Mouse (Mus musculus): Measurements from ENCODE around the gene Cs.

Cs gene

DNA sequence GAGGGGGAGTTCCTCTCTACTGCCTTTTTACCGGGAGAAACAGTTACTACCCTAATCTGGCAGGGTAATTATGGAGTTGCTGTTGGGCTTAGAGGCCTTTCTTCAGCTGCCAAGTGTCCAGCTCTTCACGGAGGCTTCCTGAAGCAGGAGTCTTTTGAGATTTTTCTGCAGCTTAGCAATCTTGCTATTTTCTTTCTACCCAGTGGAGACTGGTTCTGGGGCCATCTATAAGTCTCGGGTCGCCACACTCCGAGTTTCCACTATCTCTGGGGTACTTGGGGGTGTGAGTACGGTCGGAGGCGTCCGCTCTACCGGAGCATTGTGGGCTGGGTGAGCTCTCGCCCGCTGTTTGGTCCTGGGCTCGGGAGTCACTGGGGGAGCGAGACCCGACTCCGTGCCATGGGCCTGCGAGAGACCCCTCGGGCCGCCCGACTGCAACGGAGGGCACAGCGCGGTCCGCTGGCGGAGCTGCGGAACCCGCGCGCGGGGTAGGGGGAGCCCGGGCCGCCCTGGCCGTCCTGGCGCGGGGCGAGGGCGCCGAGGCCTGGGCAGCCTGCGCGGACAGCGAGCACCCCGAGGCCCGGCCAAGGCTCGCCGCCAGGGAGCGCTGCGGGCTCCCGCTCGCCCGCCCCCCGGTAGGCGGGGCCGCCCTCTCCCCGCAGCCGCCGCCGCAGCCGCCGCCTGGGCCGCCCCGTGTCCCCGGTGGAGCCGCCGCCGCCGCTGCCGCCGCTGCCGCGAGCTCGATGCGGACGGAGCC, 39.1 kb downstream of the Cs start, which contains the start of gene Ankrd52:
TSS of gene Ankrd52 (plus strand) at position 661 of the 757 bp plus-strand sequence.
- DNase-seq = peak; percentile 85

- peak; percentile 56 for DNase-seq
Measured at GRCm38 (mm10) chr10:128377222-128377939, 39.8 kb downstream of the Cs start.

GRCm38 (mm10) chr10:128377940-128378448, 40.5 kb downstream of the Cs start:
- DNase-seq = peak; percentile 23

- peak; percentile 39 for DNase-seq
Measured at GRCm38 (mm10) chr10:128378462-128378861, 40.9 kb downstream of the Cs start.

DNA sequence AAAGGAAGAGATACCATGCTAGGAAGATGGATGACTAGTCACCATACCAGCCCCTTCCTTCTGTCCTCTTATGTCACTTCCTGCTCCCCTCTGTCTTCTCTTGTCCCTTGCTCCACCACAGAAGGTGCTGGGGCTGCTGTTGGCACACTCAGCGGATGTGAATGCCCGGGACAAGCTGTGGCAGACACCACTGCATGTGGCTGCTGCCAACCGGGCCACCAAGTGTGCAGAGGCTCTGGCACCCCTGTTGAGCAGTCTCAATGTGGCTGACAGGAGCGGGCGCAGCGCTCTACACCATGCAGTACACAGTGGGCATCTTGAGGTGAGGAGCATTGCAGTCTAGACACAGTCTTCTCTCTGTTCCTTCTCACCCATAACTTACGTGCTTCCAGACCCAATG, 41.7 kb downstream of the Cs start:
- DNase-seq = peak; percentile 48

- peak; percentile 12 for DNase-seq
Measured at GRCm38 (mm10) chr10:128380565-128380964, 43.0 kb downstream of the Cs start.

- no peak for DNase-seq
Measured at GRCm38 (mm10) chr10:128382482-128382881, 44.9 kb downstream of the Cs start.

DNA sequence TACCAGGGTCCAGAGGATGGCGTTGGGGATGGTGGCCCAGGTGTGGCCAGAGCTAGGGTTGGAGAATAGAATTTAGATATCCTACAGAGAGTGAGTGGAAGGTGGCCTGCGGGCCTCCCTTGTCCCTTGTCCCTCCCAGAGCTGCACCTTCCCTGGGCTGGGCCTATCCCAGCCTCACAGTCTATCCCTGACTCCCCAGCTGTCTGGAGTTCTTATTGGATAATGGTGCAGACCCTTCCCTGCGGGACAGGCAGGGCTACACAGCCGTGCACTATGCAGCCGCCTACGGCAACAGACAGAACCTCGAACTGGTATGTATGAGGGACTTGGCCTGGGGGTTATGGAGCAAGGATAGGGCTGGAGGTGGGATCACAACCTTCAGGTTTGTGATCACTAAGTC, 48.4 kb downstream of the Cs start:
- no peak for DNase-seq

DNA sequence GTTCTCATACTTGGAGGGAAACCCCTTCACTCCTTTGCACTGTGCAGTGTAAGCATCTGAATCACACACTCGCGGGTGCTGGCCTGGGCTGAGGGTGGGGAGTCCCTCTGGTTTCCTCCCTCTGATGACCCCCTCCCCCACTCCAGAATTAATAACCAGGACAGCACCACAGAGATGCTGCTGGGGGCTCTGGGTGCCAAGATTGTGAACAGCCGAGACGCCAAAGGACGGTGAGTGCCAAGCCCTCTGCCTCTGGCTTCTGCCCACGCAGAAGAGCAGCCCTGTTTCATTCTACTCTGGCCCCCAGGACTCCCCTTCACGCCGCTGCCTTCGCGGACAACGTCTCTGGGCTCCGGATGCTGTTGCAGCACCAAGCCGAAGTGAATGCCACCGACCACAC, 51.4 kb downstream of the Cs start:
- DNase-seq = no peak

DNA sequence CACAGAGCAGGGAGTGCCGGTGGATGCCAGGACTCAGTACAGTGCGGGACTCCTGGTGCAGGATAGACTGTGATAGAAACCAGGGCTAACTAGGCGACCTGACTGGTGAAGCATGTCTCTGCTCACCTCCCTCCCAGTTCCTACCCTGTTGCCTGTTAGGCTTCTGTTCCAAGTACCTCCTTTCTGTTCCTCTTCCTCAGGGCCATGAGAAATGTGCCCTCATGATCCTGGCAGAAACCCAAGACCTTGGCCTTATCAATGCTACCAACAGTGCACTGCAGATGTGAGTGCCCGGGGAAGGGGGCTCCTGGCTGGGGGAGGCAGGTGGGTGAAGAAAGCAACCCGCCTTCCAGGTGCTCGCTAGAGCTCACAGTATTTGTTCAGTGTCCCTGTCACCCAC, 52.0 kb downstream of the Cs start:
- no peak for DNase-seq

DNA sequence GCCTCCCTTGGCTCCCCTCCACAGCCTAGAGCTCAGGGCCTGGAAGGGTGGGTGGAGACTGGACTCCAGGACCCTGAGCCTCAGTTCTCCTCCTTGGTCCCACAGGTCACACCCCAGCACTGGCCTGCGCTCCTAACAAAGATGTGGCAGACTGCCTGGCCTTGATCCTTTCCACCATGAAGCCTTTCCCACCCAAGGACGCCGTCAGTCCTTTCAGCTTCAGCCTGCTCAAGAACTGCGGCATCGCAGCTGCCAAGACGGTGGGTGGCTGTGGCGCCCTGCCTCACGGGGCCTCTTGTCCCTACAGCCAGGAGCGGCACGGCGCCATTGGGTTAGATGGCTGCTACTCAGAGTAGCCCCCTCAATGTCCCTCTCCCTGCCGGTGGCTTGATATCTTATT, 52.8 kb downstream of the Cs start:
- DNase-seq = no peak

DNA sequence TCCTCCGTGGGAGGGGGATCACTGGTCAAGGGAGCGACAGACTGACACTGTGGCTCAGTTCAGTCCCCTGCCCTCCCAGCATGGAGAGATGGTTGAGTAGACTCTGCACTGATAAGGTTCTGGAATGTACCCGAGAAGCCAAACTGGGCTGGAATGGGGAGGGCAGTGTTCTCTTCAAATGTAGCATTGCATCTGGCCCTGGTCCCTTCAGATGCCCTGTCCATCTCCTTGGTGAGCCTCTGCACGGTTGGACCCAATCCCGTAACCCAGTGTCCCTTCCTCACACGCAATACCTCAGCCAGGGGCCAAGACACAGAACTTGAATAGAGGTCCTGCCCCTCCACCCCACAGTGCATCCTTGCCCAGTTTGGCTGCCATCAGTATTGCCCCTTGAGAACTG, 54.3 kb downstream of the Cs start:
- no peak for DNase-seq

DNA sequence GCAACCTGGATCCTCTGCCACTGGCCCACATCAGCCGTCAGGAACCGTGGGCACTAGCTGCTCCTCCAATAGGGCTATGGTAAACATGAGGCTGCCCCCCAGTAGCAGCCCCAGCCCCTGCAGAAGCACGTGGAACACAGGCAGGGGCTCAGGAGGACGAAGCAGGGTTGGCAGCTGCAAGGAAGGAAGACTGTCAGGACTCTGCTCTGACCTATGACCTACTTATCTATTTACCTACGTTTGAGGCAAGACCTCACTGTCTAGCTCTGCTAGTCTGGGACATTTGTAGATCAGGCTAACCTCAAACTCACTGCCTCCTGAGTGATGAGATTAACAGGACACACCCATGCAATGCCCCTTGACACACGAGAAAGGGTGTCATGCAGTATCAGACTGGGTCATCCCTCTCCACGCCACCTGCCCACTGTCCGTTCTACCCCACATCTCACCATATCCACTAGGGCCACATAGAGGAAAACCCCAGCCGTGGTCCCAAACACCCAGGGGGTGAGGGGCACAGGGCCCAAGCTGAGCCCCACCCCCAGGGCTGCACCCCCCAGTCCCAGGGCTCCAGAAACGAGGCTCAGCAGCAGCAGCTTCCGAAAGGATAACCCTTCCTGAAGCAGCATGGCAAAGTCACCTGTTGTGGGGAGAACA, 58.6 kb downstream of the Cs start:
- DNase-seq = no peak

DNA sequence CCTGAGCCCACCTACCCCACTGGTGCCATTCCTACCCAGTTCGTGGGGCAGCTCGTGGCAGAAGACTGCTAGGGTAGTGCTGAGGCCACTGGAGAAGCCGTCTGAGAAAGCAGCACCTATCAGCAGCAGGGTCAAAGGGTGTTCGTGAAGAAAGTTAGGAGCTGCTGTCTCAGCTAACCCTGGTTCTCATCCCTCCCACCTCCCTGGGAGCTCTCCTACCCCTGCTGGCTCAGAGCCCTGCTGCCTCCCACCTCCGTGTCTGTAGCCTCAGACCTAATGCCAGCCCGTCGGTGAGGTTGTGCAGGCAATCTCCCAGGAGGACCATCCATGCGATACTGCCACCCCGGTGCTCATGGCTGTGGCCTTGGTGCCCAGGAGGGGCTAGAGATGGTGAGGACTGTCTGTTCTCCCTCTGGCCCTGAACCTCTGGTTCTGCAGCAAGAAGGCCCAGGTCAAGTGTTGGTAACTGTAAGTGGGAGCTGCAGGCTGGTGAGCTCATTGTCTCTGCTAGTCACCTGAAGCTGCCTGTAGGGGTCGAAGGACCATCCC, 59.3 kb downstream of the Cs start:
- no peak for DNase-seq

GRCm38 (mm10) chr10:128397466-128397865, 59.9 kb downstream of the Cs start:
- peak; percentile 71 for DNase-seq

DNA sequence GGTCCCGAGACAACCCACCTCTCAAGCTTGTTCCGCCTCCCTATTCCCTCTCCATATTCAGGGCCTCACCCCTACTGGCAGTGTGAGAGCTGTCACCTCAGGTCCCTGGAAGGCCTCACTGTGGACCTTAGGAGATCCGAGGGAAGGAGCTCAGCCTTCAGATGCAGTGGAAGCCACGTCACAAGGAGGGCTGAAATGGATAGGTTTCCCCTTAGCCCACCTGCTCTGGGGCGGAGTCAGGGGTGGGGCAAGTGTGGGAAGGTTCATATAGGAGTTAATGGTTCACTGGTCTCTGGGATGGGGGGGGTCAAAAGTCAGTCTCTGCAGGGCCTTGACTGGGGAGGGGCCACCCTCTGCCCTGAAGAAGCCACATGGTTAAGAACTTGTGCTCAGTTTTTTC, 62.8 kb downstream of the Cs start:
- no peak for DNase-seq

DNA sequence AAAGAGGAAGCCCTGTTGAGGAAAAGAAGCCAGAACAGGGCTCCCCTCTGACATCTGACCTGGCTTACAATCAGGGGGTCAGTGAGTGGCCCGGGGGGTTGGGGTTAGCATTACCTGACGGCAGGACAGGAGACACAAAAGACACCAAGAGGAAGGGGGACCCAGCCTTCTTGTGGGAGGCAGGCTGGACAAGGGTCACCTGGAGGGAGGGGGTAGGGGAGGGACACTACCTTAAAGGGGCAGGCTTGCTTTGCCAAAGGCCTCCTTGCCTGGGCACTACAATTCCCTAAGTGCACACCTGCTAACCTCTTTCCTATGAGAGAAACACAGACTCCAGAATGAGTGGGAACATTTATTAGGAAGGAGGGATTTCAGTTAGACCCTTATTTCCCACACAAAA, 63.5 kb downstream of the Cs start, which contains the start of gene Slc39a5:
TSS of gene Slc39a5 (minus strand) at position 174 of the 400 bp plus-strand sequence.
- no peak for DNase-seq

DNA sequence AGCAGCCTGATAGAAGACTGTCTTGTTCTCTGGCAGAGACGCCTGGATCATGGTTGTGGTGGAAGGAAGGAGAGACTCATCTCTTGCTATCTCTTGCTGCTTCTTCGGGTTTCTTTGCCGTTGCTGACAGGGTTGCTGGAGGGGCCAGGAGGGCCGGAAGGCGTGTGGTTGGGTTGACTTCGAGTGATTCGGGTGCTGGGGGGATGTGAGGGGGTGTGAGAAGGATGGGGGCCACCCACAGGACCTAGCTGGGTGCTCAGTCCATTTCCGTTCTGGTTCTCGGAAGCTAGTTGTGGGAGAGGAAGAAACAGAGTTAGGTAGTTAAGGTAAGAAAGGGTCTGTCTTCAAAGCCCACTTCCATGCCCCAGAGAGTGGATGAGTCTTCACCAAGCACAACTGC, 64.1 kb downstream of the Cs start:
- DNase-seq = no peak

DNA sequence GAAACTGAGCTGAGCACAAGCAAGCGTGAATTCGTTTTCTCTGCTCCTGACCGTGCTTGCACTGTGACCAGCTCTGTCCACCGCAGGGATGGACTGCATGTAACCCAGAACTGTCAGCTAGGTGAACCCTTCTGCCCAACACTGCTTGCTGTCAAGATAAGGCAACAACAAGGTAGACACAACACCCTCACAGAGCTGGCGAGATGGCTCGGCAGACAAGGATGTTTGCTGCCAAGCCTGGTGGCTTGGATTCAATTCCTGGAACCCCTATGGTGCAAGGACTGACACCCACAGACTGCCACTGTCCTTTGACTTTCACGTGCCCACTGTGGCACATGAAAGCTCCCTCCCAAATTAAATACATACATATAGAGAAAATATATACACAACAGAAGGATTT, 66.4 kb downstream of the Cs start:
- peak; percentile 82 for DNase-seq

DNA sequence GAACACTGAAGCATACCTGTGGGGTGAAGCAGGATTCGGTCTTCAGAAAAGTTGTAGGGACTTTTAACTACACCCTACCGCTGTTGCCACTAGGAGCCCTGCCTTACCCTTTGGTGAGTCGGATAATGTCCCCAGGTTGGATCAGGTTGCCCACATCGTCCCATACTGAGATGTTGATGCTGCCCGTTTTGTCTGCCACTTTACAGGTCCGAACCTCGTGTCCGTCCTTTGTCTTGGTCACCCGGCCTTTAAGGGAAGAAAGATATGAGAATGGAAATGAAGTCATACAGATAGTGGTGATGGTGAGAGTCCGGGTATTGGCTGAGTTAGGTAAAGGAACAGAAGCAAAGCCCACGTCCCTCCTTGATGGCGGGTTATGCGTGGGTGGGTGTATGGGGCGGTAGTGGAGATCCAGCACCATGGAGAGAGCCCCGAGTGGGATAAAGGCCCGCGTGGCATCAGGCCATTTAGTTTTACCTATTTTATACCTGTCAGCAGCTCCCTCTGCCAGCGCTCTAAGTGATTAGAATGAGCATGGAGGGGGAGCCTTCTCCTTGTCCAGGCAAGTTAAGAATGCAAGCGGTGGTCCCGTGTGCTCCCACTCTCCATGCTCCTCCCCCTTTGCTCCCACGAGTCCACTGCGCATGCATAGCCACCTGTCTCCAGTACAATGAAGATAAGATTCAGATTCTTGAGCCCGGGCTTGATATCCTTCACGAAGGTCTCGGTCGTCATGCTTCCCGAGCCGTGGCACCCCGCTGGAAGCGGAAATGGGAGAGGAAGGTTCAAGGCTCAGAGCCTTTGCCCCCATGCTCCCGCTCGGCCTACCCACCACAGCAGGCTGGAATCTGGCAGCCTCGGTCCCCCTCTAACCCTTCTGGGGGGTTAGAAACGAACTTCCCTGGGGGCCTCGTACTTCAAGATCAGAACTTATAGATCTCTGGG, 71.3 kb downstream of the Cs start:
- peak; percentile 72 for DNase-seq

GRCm38 (mm10) chr10:128409692-128410559, 72.4 kb downstream of the Cs start:
- peak; percentile 98 for DNase-seq
